Mouse (Mus musculus): ENCODE results near the gene Rnf32. TPM values are rescaled to one million over a fixed set of nuclear protein-coding genes. Genes with fewer than 3 reads are reported as not detected.

The Rnf32 gene
- total and polyA plus RNA-seq, 2 experiments = 0.07 to 0.18 TPM

DNA sequence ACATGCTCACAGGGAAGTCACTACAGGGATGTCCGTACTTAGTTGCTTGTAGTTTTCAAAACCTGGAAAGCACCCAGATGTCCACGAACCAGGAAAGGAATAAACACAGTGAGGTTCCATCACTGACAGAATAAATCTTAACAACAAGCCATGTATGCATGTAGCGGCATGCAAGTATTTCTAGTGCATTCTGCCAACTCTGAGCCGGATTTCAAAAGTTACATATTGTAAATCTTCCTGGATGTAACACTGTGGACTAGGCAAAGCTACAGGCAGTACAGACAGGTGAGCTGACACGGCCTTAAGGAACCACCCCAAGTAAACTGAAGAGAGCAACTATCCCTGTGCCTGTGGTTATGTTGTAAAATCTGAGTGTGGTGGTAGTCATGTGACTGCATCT lies 9.0 kb upstream of the Rnf32 start:
- WGBS = 78% methylated on average over 5 of the region's 5 CpGs
- H3K36me3 ChIP-seq (ENCODE audit: control insufficient read depth, insufficient read depth, low read length) = no peaks in the 10 kb centered on the region
- no peak overlapping the region for H3K27ac ChIP-seq (replicated peaks; ENCODE audit: insufficient read depth, low read depth, low read length)
- TF ChIP-seq POLR2A (IDR thresholded peaks at IDR 0.05; ENCODE audit: extremely low read depth, insufficient read depth, low read length) (no peak), CTCF (IDR thresholded peaks at IDR 0.05; ENCODE audit: low read depth, low read length) (no peak)
- no peaks in the 10 kb centered on the region for H3K4me1 ChIP-seq (ENCODE audit: control insufficient read depth, insufficient read depth, low read length)
- H3K9ac ChIP-seq (ENCODE audit: low read depth, low read length) = no peak overlapping the region
- no peak for DNase-seq (ENCODE audit: extremely low read depth, low read depth, low spot score)
- no peak overlapping the region for H3K4me3 ChIP-seq (ENCODE audit: insufficient read depth, low read depth, low read length)
- no peaks in the 10 kb centered on the region for H3K79me2 ChIP-seq (ENCODE audit: control insufficient read depth, insufficient read depth, low read length)
- H3K27me3 ChIP-seq (ENCODE audit: control insufficient read depth, insufficient read depth, low read length) = no peaks in the 10 kb centered on the region

DNA sequence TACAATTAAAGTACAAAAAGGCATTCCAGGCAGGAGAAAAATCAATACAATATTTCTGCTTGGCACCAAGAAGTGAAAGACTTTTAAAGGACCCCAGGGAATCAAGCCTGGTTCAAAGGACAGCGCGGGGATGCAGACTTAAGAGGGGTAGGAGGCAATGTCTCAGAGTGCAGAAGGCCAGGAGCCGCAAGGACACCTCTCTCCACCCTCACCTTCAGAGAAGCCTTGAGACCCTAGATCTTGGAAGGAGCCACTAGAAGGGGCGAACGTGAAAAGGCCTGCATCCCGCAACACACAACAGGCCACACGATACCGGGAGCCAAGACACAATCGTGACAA lies 592 bp upstream of the Rnf32 start:
- Histone ChIP-seq H3K79me2 (ENCODE audit: control insufficient read depth, insufficient read depth, low read length) (no peaks in the 10 kb centered on the region), H3K36me3 (ENCODE audit: control insufficient read depth, insufficient read depth, low read length) (no peaks in the 10 kb centered on the region), H3K4me3 (ENCODE audit: insufficient read depth, low read depth, low read length) (peak overlapping the region; percentile 78), H3K27ac (replicated peaks; ENCODE audit: insufficient read depth, low read depth, low read length) (peak overlapping the region; percentile 10), H3K4me1 (ENCODE audit: control insufficient read depth, insufficient read depth, low read length) (peaks cover 5% of the 10 kb centered on the region; the same call in 1 of the 2 replicates), H3K27me3 (ENCODE audit: control insufficient read depth, insufficient read depth, low read length) (no peaks in the 10 kb centered on the region), H3K9ac (ENCODE audit: low read depth, low read length) (peak overlapping the region; percentile 77)
- 13% methylated on average over 9 of the region's 9 CpGs for WGBS
- DNase-seq (ENCODE audit: extremely low read depth, low read depth, low spot score) = peak; percentile 31
- TF ChIP-seq POLR2A (IDR thresholded peaks at IDR 0.05; ENCODE audit: extremely low read depth, insufficient read depth, low read length) (no peak), CTCF (IDR thresholded peaks at IDR 0.05; ENCODE audit: low read depth, low read length) (no peak)

DNA sequence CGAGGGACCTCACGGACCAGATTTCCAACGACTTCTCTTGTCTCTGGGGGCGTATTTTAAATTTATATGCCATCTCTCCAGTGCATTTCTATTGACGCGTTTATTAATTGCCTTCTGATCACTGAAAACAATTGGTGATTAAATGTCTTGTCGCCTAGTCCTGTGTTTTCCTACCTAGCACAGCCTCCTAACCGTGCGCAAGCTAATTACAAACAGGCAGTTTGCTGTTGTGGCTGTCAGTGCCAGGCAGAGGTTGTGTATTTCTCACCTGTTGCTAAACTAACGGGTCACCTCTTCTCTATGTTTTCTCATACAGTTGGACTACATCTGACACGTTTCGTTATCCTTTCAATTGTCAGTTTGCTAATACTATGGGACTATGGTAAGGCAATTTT lies 469 bp downstream of the Rnf32 start:
- Histone ChIP-seq H3K79me2 (ENCODE audit: control insufficient read depth, insufficient read depth, low read length) (no peaks in the 10 kb centered on the region), H3K27me3 (ENCODE audit: control insufficient read depth, insufficient read depth, low read length) (no peaks in the 10 kb centered on the region), H3K4me3 (ENCODE audit: insufficient read depth, low read depth, low read length) (peak overlapping the region; percentile 75), H3K9ac (ENCODE audit: low read depth, low read length) (peak overlapping the region; percentile 61; the same call in 1 of the 2 replicates), H3K27ac (replicated peaks; ENCODE audit: insufficient read depth, low read depth, low read length) (no peak overlapping the region), H3K36me3 (ENCODE audit: control insufficient read depth, insufficient read depth, low read length) (no peaks in the 10 kb centered on the region), H3K4me1 (ENCODE audit: control insufficient read depth, insufficient read depth, low read length) (peaks cover 5% of the 10 kb centered on the region; the same call in 1 of the 2 replicates)
- 11% methylated on average over 12 of the region's 12 CpGs for WGBS
- DNase-seq (ENCODE audit: extremely low read depth, low read depth, low spot score) = no peak
- no peak for TF ChIP-seq POLR2A (IDR thresholded peaks at IDR 0.05; ENCODE audit: extremely low read depth, insufficient read depth, low read length)
- no peak for TF ChIP-seq CTCF (IDR thresholded peaks at IDR 0.05; ENCODE audit: low read depth, low read length)

DNA sequence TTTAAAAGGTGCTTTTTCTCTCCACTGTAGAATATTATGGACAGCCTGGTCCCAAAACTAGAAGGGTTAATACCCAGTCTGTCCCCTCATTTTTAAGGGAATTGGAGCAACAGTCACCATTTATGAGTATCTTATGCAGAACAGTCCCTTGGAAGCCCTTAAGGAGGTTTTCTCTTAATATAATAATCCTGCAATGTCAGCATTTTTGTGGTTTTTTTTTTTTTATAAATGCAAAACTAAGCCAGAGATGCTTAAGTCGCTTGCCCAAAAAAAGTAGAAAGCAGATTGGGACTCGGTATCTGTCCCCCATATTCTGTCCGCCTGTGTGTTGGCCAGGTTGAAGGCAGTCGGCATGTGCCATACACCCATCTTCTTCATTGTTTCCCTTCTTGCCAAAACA lies 1.4 kb downstream of the Rnf32 start:
- TF ChIP-seq CTCF (IDR thresholded peaks at IDR 0.05; ENCODE audit: low read depth, low read length) (no peak), POLR2A (IDR thresholded peaks at IDR 0.05; ENCODE audit: extremely low read depth, insufficient read depth, low read length) (no peak)
- no peak for DNase-seq (ENCODE audit: extremely low read depth, low read depth, low spot score)
- 96% methylated on average over 4 of the region's 4 CpGs for WGBS
- H3K36me3 ChIP-seq (ENCODE audit: control insufficient read depth, insufficient read depth, low read length) = no peaks in the 10 kb centered on the region
- H3K27ac ChIP-seq (replicated peaks; ENCODE audit: insufficient read depth, low read depth, low read length) = no peak overlapping the region
- H3K9ac ChIP-seq (ENCODE audit: low read depth, low read length) = no peak overlapping the region
- H3K79me2 ChIP-seq (ENCODE audit: control insufficient read depth, insufficient read depth, low read length) = no peaks in the 10 kb centered on the region
- H3K27me3 ChIP-seq (ENCODE audit: control insufficient read depth, insufficient read depth, low read length) = no peaks in the 10 kb centered on the region
- H3K4me3 ChIP-seq (ENCODE audit: insufficient read depth, low read depth, low read length) = no peak overlapping the region
- peaks cover 5% of the 10 kb centered on the region; the same call in 1 of the 2 replicates for H3K4me1 ChIP-seq (ENCODE audit: control insufficient read depth, insufficient read depth, low read length)

DNA sequence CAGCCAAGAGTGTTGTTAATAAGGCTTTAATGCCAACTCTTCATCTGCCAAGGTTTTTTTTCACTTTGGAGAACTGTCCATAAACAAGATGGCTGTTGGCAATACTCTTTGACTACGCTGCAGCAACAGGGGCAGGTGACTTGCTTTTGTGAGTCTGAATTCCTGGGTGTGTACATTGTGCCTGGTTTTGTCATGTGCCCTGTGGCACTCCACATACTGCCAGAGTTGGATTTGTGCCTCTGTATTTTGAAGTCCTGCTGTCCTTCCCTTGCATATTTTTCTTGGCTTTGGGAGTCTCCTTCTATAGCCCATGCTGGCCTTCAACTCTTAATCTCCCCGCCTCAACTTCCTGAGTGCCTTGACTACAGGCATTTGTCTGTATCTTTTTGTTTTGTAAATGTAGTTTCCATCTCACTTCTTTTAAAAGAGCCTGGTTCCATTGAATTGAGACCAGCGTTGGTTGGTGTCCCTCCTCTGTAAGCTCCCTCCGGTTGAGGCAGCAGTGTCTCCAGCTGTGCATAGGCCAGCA lies 3.2 kb downstream of the Rnf32 start:
- no peaks in the 10 kb centered on the region for H3K27me3 ChIP-seq (ENCODE audit: control insufficient read depth, insufficient read depth, low read length)
- 86% methylated on average over 4 of the region's 4 CpGs for WGBS
- no peaks in the 10 kb centered on the region for H3K36me3 ChIP-seq (ENCODE audit: control insufficient read depth, insufficient read depth, low read length)
- H3K4me1 ChIP-seq (ENCODE audit: control insufficient read depth, insufficient read depth, low read length) = peaks cover 5% of the 10 kb centered on the region; the same call in 1 of the 2 replicates
- DNase-seq (ENCODE audit: extremely low read depth, low read depth, low spot score) = no peak
- H3K79me2 ChIP-seq (ENCODE audit: control insufficient read depth, insufficient read depth, low read length) = no peaks in the 10 kb centered on the region
- H3K4me3 ChIP-seq (ENCODE audit: insufficient read depth, low read depth, low read length) = no peak overlapping the region
- H3K27ac ChIP-seq (replicated peaks; ENCODE audit: insufficient read depth, low read depth, low read length) = no peak overlapping the region
- TF ChIP-seq CTCF (IDR thresholded peaks at IDR 0.05; ENCODE audit: low read depth, low read length) (no peak), POLR2A (IDR thresholded peaks at IDR 0.05; ENCODE audit: extremely low read depth, insufficient read depth, low read length) (no peak)
- H3K9ac ChIP-seq (ENCODE audit: low read depth, low read length) = no peak overlapping the region

DNA sequence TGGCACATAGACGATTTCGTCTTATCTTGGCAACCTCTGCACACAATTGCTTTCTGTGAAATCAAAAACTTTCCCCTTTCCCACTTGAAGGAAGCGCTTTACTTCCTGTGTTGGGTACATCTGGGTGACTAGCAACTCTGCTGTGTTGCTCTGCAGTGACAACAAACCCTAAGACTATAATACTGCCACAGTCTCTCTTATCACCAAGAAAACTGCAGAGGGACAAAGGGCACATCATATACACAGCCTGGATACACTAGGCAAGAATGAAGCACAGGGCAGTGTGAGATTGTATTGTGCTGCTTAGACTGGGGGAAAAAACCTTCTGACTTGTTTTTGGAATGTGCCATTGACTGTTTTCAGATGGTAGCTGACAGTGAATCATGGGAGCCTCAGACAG lies 4.1 kb downstream of the Rnf32 start:
- Histone ChIP-seq H3K4me1 (ENCODE audit: control insufficient read depth, insufficient read depth, low read length) (peaks cover 5% of the 10 kb centered on the region; the same call in 1 of the 2 replicates), H3K27ac (replicated peaks; ENCODE audit: insufficient read depth, low read depth, low read length) (no peak overlapping the region), H3K9ac (ENCODE audit: low read depth, low read length) (no peak overlapping the region), H3K27me3 (ENCODE audit: control insufficient read depth, insufficient read depth, low read length) (no peaks in the 10 kb centered on the region), H3K79me2 (ENCODE audit: control insufficient read depth, insufficient read depth, low read length) (no peaks in the 10 kb centered on the region), H3K36me3 (ENCODE audit: control insufficient read depth, insufficient read depth, low read length) (no peaks in the 10 kb centered on the region), H3K4me3 (ENCODE audit: insufficient read depth, low read depth, low read length) (no peak overlapping the region)
- no peak for DNase-seq (ENCODE audit: extremely low read depth, low read depth, low spot score)
- WGBS = 80% methylated on average over 3 of the region's 3 CpGs
- TF ChIP-seq CTCF (IDR thresholded peaks at IDR 0.05; ENCODE audit: low read depth, low read length) (no peak), POLR2A (IDR thresholded peaks at IDR 0.05; ENCODE audit: extremely low read depth, insufficient read depth, low read length) (no peak)
